Mouse (Mus musculus): ENCODE data around the gene 2310057N15Rik.
"Not testable (repeated sequence)": the region's sequence is repeated elsewhere in the genome, so short reads cannot be mapped to it uniquely, and the experiment has no call there.

Gene 2310057N15Rik

DNA sequence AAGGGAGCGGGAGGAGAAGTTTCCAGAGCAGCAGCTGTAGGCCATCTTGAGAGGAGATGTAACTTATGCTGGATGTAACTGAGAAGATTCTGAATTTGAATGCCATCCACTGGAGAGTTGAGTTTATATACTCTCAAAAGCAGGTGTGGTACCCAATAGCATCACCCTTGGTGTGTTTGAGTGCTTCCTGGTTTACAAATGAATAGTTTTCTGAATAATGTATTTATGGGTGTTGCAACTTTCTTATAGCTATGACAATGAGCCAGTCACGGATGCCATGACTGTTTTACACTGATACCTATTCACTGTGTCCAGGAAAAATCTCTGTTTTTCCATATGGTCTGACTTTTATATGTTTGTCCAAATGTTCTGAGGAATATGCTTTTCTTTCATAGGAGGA lies at the start of gene 2310057N15Rik:
Gene 2310057N15Rik (minus strand): TSS at position 101 of the 400 bp plus-strand sequence.
- no peak for DNase-seq (ENCODE audit: low read depth in 1 of 2, low spot score in 2 of 2)

DNA sequence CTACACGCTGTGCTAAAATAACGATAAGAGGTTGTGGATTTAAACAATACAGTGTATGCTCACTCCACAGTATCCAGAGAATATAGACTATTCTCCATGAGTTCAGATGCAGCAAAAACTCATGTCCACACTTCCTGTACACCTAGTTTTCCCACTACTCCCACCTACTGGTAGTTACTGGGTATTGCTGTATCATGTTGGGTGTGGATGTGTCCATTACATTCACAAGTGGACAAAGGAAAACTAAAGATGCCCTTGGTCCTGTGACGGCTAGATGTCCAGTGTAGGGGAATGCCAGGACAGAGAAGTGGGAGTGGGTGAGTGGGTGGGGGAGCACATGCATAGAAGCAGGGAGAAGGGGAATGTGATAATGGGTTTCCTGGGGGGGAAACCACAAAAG lies 49.7 kb upstream of the 2310057N15Rik start:
- no peak for DNase-seq (ENCODE audit: low read depth in 1 of 2, low spot score in 2 of 2)

- no peak for DNase-seq (ENCODE audit: low read depth in 1 of 2, low spot score in 2 of 2)
These were observed 46.1 kb upstream of the 2310057N15Rik start, which contains the start of gene Krtap15 for GRCm38 (mm10) chr16:88820066-88820465. Gene Krtap15, plus strand, starts transcription at chr16:88820215.

- no peak for DNase-seq (ENCODE audit: low read depth in 1 of 2, low spot score in 2 of 2)
These were observed 37.8 kb upstream of the 2310057N15Rik start, which contains the start of gene Gm20741 for GRCm38 (mm10) chr16:88811827-88812226. Gene Gm20741, minus strand, starts transcription at chr16:88812220.

- DNase-seq (ENCODE audit: low read depth in 1 of 2, low spot score in 2 of 2), result no peak
These were observed 12.8 kb upstream of the 2310057N15Rik start for GRCm38 (mm10) chr16:88786786-88787185.

GRCm38 (mm10) chr16:88777596-88777995 lies 3.6 kb upstream of the 2310057N15Rik start, which contains the start of gene Gm5965:
Gene Gm5965, plus strand, starts transcription at chr16:88777896.
- DNase-seq (ENCODE audit: low read depth in 1 of 2, low spot score in 2 of 2), result no peak

DNA sequence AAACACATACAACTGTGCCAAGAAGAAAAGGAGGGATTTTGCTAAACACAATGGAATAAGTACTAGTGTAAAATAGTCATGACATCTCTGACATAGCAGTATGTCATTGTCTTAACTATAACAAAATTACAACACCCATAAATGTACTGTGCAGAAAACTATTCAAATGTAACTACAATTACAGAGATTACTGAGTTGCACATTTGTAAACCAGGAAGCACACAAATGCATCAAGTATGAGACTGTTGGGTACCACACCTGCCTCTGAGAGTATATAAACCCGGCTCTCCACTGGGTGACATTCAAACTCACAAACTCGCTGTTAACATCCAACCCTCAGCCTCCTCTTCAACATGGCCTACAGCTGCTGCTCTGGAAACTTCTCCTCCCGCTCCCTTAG lies 15.5 kb downstream of the 2310057N15Rik start, which contains the start of gene 2310034C09Rik:
Gene 2310034C09Rik (plus strand): TSS at position 301 of the 400 bp plus-strand sequence.
- not testable (repeated sequence) for DNase-seq (ENCODE audit: low read depth in 1 of 2, low spot score in 2 of 2)

- DNase-seq (ENCODE audit: low read depth in 1 of 2, low spot score in 2 of 2), result not testable (repeated sequence)
These were observed 22.5 kb downstream of the 2310057N15Rik start, which contains the start of gene Krtap13 for GRCm38 (mm10) chr16:88751535-88751934. Gene Krtap13, minus strand, starts transcription at chr16:88751635.

DNA sequence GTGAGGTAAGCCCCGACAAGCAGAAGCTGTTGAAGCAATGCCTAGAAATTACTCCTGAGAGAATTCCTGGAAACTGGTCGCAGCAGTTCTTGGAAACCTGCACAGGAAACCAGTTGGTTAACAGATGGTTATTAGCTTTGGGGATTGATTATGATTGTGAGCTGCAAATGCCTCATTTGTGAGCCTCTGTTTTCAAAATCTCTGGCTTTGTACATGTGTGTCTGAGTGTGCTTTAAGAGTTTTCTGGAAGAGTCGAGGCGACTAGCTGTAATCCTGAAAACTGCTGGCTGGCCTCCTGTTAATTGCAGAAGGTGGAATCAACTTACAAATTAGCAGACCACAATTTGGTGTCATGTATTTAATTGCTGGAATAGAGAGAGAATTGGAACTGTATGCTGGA lies 26.1 kb downstream of the 2310057N15Rik start:
- DNase-seq (ENCODE audit: low read depth in 1 of 2, low spot score in 2 of 2), result no peak

DNA sequence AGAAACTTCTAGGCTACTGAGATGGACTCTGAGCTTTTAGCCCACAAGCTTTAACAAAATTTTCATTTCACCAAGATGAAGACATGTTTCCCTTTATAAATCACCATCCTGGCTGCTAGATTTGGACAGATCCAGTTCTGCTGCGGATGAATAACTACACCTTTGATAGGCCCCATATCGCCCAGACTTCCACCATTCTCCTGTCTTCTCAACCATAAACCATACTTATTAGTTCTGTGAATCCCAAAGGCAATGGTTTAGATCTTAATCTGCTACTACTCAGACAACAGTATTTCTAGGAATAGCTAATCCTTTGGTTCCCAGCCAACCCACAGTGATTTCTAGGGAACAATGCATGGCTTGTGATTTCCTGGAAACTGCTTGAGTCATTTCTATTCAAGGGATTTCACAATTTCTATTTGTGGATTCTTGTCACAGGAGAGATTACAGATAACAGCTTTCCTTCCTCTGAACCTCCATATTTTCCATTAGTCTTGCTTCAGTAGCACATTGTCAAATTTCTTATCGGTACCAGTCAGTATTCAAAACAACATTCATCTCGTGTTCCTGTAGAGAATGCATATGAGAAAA lies 29.2 kb downstream of the 2310057N15Rik start:
- no peak for DNase-seq (ENCODE audit: low read depth in 1 of 2, low spot score in 2 of 2)

- no peak for DNase-seq (ENCODE audit: low read depth in 1 of 2, low spot score in 2 of 2)
These were observed 38.6 kb downstream of the 2310057N15Rik start for GRCm38 (mm10) chr16:88735391-88735790.

DNA sequence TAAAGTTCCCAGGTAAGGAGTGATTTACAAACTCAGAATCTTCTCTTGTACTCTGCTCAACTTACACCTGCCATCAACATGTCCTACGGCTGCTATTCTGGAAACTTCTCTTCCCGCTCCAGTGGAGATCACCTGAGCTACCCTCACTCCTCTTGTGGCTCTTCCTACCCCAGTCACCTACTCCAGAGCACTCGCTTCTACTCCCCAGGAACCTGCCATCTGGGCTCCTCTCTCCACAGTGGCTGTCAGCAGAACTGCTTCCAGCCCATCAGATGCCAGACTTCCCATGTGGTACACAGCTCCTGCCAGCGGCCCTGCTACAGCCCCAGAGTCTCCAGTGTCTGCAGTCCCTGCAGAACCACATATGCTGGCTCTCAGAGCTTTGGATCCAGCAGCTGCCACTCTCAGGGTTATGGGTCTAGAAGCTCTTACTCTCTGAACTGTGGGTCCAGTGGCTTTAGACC lies 45.2 kb downstream of the 2310057N15Rik start, which contains the start of gene Krtap13-1:
Gene Krtap13-1 (plus strand): TSS at position 51 of the 464 bp plus-strand sequence.
- DNase-seq (ENCODE audit: low read depth in 1 of 2, low spot score in 2 of 2), result no peak
